Mouse (Mus musculus): ENCODE data around the gene Kank4. TPM values are rescaled to one million over a fixed set of nuclear protein-coding genes. Genes with fewer than 3 reads are reported as not detected.
A peak's percentile ranks its signal among the peaks of the same experiment; 100 is the strongest.
"Not testable (repeated sequence)": the region's sequence is repeated elsewhere in the genome, so short reads cannot be mapped to it uniquely, and the experiment has no call there.

Kank4 gene
- polyA plus RNA-seq, 1 experiment, result 5.6 TPM

DNA sequence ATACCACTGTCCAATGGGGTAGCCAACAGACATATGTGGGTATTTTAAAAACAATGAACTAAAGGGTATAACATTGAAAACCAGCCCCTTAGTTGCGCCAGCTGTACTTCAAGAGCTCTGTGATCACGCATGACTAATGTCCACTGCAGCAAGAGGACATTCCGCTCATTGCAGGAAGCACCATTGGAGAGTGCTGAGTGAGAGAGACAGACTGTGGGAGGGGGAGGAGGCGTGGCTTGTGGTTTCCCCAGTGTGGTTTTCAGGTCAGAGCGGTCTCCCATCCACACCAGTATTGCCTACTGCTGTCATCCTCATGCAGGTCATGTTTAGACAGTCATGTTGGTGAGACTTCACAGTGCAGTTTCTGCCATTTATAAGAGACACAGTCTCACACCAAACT, 19.2 kb upstream of the Kank4 start:
- Histone ChIP-seq H3K4me3 (ENCODE audit: insufficient read depth, low read length) (no peak overlapping the region), H3K27ac (ENCODE audit: insufficient read depth, low read length) (0 out of 2 replicates have a peak overlapping the region, but pooled peaks have one; percentile 14), H3K4me1 (ENCODE audit: control insufficient read depth, insufficient read depth, low read length) (no peaks in the 10 kb centered on the region; the same call in 1 of the 2 replicates)
- TF ChIP-seq CTCF (IDR thresholded peaks at IDR 0.05; ENCODE audit: borderline replicate concordance, insufficient read depth, low read length), result no peak
- no peak for TF ChIP-seq POLR2A (IDR thresholded peaks at IDR 0.05; ENCODE audit: low read depth, low read length)

- no peaks in the 10 kb centered on the region; the same call in 1 of the 2 replicates for H3K4me1 ChIP-seq (ENCODE audit: control insufficient read depth, insufficient read depth, low read length)
- no peak for TF ChIP-seq POLR2A (IDR thresholded peaks at IDR 0.05; ENCODE audit: low read depth, low read length)
- TF ChIP-seq CTCF (IDR thresholded peaks at IDR 0.05; ENCODE audit: borderline replicate concordance, insufficient read depth, low read length), result no peak
These were observed 17.4 kb upstream of the Kank4 start for GRCm38 (mm10) chr4:98834782-98835181.

GRCm38 (mm10) chr4:98831726-98832125, 14.4 kb upstream of the Kank4 start:
- H3K4me1 ChIP-seq (ENCODE audit: control insufficient read depth, insufficient read depth, low read length), result no peaks in the 10 kb centered on the region; the same call in 1 of the 2 replicates
- no peak for TF ChIP-seq POLR2A (IDR thresholded peaks at IDR 0.05; ENCODE audit: low read depth, low read length)
- no peak overlapping the region for H3K27ac ChIP-seq (ENCODE audit: insufficient read depth, low read length)
- no peak overlapping the region for H3K4me3 ChIP-seq (ENCODE audit: insufficient read depth, low read length)

More at GRCm38 (mm10) chr4:98834782-98835181, 17.4 kb upstream of the Kank4 start:
- no peak overlapping the region for H3K4me3 ChIP-seq (ENCODE audit: insufficient read depth, low read length)
- H3K27ac ChIP-seq (ENCODE audit: insufficient read depth, low read length), result no peak overlapping the region

GRCm38 (mm10) chr4:98826701-98827100, 9.4 kb upstream of the Kank4 start:
- Histone ChIP-seq H3K4me1 (ENCODE audit: control insufficient read depth, insufficient read depth, low read length) (no peaks in the 10 kb centered on the region), H3K4me3 (ENCODE audit: insufficient read depth, low read length) (no peak overlapping the region), H3K27ac (ENCODE audit: insufficient read depth, low read length) (no peak overlapping the region)
- TF ChIP-seq POLR2A (IDR thresholded peaks at IDR 0.05; ENCODE audit: low read depth, low read length) (no peak), CTCF (IDR thresholded peaks at IDR 0.05; ENCODE audit: borderline replicate concordance, insufficient read depth, low read length) (no peak)

DNA sequence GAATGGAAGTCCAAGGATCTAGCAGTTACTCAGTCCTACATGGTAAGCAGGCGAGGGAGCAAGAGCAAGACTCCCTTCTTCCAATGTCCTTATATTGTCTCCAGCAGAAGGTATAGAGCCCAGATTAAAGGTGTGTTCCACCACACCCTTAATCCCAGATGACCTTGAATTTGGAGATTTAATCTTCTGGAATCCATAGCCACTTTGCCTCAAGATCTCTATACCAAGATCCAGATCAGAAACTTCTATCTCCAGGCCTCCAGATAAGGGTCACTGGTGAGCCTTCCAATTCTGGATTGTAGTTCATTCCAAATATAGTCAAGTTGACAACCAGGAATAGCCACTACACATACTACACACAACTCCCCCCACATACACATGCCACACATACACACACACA, 6.4 kb upstream of the Kank4 start, which contains the start of gene I0C0044D17Rik:
Gene I0C0044D17Rik (minus strand): TSS at position 101 of the 400 bp plus-strand sequence.
- not testable (repeated sequence) for H3K27ac ChIP-seq (ENCODE audit: insufficient read depth, low read length); H3K4me3 ChIP-seq (ENCODE audit: insufficient read depth, low read length); H3K4me1 ChIP-seq (ENCODE audit: control insufficient read depth, insufficient read depth, low read length)

GRCm38 (mm10) chr4:98823047-98823446, 5.7 kb upstream of the Kank4 start:
- TF ChIP-seq CTCF (IDR thresholded peaks at IDR 0.05; ENCODE audit: borderline replicate concordance, insufficient read depth, low read length) (no peak), POLR2A (IDR thresholded peaks at IDR 0.05; ENCODE audit: low read depth, low read length) (no peak)
- Histone ChIP-seq H3K4me3 (ENCODE audit: insufficient read depth, low read length) (no peak overlapping the region), H3K27ac (ENCODE audit: insufficient read depth, low read length) (no peak overlapping the region), H3K4me1 (ENCODE audit: control insufficient read depth, insufficient read depth, low read length) (peaks cover 5% of the 10 kb centered on the region; the same call in 1 of the 2 replicates)

- no peak overlapping the region for H3K27ac ChIP-seq (ENCODE audit: insufficient read depth, low read length)
- H3K4me3 ChIP-seq (ENCODE audit: insufficient read depth, low read length), result no peak overlapping the region
- TF ChIP-seq POLR2A (IDR thresholded peaks at IDR 0.05; ENCODE audit: low read depth, low read length), result no peak
- no peak for TF ChIP-seq CTCF (IDR thresholded peaks at IDR 0.05; ENCODE audit: borderline replicate concordance, insufficient read depth, low read length)
- peaks cover 5% of the 10 kb centered on the region; the same call in 1 of the 2 replicates for H3K4me1 ChIP-seq (ENCODE audit: control insufficient read depth, insufficient read depth, low read length)
These were observed 5.1 kb upstream of the Kank4 start for GRCm38 (mm10) chr4:98822478-98822877.

DNA sequence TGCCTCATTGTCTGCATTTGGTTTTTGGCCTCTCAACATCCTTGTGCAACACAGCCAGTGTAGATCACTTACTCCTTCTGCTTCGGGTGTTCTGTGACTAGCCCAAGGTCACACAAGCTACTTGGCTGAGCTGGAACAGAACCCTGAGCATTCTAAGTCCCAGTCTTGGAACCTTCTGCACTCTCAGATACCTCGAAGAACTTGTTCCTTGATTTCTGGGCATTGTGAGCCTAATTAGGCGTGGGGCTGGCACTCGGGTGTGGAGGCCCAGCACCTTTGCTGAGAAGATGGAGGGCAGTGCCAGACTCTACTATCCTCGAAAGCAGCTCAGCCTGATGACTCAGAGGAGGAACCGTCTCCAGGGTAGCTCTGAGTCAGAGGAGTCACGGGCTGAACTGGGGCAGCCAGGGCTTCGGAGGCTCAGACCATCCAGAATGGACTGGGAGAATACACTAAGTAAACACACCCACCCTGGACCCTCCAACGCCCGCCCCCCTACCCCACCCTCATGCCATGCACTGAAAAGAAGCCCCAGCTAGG, 1.9 kb upstream of the Kank4 start:
- TF ChIP-seq POLR2A (IDR thresholded peaks at IDR 0.05; ENCODE audit: low read depth, low read length) (no peak), CTCF (IDR thresholded peaks at IDR 0.05; ENCODE audit: borderline replicate concordance, insufficient read depth, low read length) (no peak)
- Histone ChIP-seq H3K4me3 (ENCODE audit: insufficient read depth, low read length) (no peak overlapping the region), H3K4me1 (ENCODE audit: control insufficient read depth, insufficient read depth, low read length) (peaks cover 5% of the 10 kb centered on the region; the same call in 1 of the 2 replicates), H3K27ac (ENCODE audit: insufficient read depth, low read length) (no peak overlapping the region)

DNA sequence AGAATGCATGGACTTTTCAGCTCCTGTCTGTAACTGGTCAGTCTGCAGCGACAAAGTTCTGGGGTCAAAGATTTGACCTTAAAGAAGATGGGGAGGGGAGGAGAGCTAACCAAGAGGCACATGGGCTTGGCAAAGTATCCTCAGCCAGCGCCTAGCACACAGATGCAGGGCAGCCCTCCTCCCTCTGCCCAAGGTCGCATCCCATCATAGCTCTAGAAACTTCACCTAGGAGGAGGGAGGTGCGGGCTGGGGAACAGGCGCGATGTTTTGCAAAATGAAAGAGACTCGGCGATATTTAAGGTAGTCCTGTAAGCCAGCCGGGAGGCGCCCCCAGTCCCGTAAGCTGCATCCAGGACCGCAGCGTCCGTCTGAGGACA, 542 bp downstream of the Kank4 start:
- no peak overlapping the region for H3K27ac ChIP-seq (ENCODE audit: insufficient read depth, low read length)
- H3K4me1 ChIP-seq (ENCODE audit: control insufficient read depth, insufficient read depth, low read length), result peaks cover 5% of the 10 kb centered on the region; the same call in 1 of the 2 replicates
- no peak for TF ChIP-seq CTCF (IDR thresholded peaks at IDR 0.05; ENCODE audit: borderline replicate concordance, insufficient read depth, low read length)
- no peak for TF ChIP-seq POLR2A (IDR thresholded peaks at IDR 0.05; ENCODE audit: low read depth, low read length)
- H3K4me3 ChIP-seq (ENCODE audit: insufficient read depth, low read length), result peak overlapping the region; percentile 46

GRCm38 (mm10) chr4:98806306-98806705, 11.0 kb downstream of the Kank4 start:
- Histone ChIP-seq H3K27ac (ENCODE audit: insufficient read depth, low read length) (no peak overlapping the region; the same call in 1 of the 2 replicates), H3K4me3 (ENCODE audit: insufficient read depth, low read length) (no peak overlapping the region), H3K4me1 (ENCODE audit: control insufficient read depth, insufficient read depth, low read length) (peaks cover 5% of the 10 kb centered on the region)
- TF ChIP-seq CTCF (IDR thresholded peaks at IDR 0.05; ENCODE audit: borderline replicate concordance, insufficient read depth, low read length) (no peak), POLR2A (IDR thresholded peaks at IDR 0.05; ENCODE audit: low read depth, low read length) (no peak)
